Mouse (Mus musculus) CH12.LX (cell line): ENCODE measurements around the gene Miga2. TPM values are rescaled to one million over a fixed set of nuclear protein-coding genes. Genes with fewer than 3 reads are reported as not detected.

Experiments used
- DNase-seq: peaks from one replicate; pipeline ENCODE4 v3.0.0-alpha.2; 2013; ENCODE audit errors: extremely low read depth
- H3K27ac ChIP-seq: 2 replicates; pipeline ENCODE4 v1.5.1; 2012; ENCODE audit warnings: low read depth, mild to moderate bottlenecking, control low read depth, moderate library complexity; ENCODE audit not compliant: insufficient read depth
- H3K27me3 ChIP-seq: replicated peaks from 2 replicates; pipeline ENCODE3; 2012; ENCODE audit warnings: inconsistent platforms
- H3K36me3 ChIP-seq, 2 experiments: replicated peaks in 1 of 2; 2 replicates each; pipeline versions ENCODE3 to v1.6.1; 2012; ENCODE audit warnings: inconsistent platforms in 1 of 2, low read length in 1 of 2, mild to moderate bottlenecking in 1 of 2, mixed read lengths in 1 of 2, moderate library complexity in 1 of 2; ENCODE audit not compliant: control insufficient read depth in 1 of 2, insufficient read depth in 1 of 2
- H3K4me1 ChIP-seq, 2 experiments: 2 replicates each; pipeline ENCODE4 v1.6.1; 2012; ENCODE audit warnings: inconsistent platforms in 1 of 2, moderate library complexity in 1 of 2; ENCODE audit not compliant: insufficient read depth in 2 of 2, control insufficient read depth in 1 of 2
- H3K4me2 ChIP-seq: 2 replicates; pipeline ENCODE4 v1.6.1; 2012; ENCODE audit warnings: low read depth, mild to moderate bottlenecking, control low read depth; ENCODE audit not compliant: poor library complexity, insufficient read depth, severe bottlenecking
- H3K4me3 ChIP-seq, 3 experiments: fragments of 150-350 bp in 1 of 3; sonication (generic) in 1 of 3; replicated peaks in 1 of 3; 2 replicates each; pipeline versions ENCODE3 to v1.5.1; 2011 to 2012; ENCODE audit warnings: low read depth in 2 of 3, low read length in 2 of 3, mild to moderate bottlenecking in 2 of 3, moderate library complexity in 2 of 3, control low read depth in 1 of 3, improper control_type of control experiment in 1 of 3, inconsistent platforms in 1 of 3, mixed read lengths in 1 of 3; ENCODE audit not compliant: poor library complexity in 1 of 3
- H3K79me2 ChIP-seq: replicated peaks from 2 replicates; pipeline ENCODE4 v1.6.1; 2012; ENCODE audit warnings: mild to moderate bottlenecking, moderate library complexity; ENCODE audit not compliant: control insufficient read depth, poor library complexity, insufficient read depth, severe bottlenecking; ENCODE audit errors: extremely low read depth
- H3K9ac ChIP-seq: 2 replicates; pipeline ENCODE4 v1.6.1; 2012; ENCODE audit warnings: low read depth, mild to moderate bottlenecking, control low read depth, moderate library complexity; ENCODE audit not compliant: insufficient read depth
- H3K9me3 ChIP-seq: replicated peaks from 2 replicates; pipeline ENCODE3; 2012; ENCODE audit warnings: low read length, inconsistent platforms, mixed read lengths
- BHLHE40 ChIP-seq: IDR thresholded peaks from 2 replicates; pipeline ENCODE4 v1.6.1; 2011; ENCODE audit warnings: mild to moderate bottlenecking, low read depth, low read length, improper control_type of control experiment
- CHD1 ChIP-seq: IDR thresholded peaks from 2 replicates; pipeline ENCODE4 v1.6.1; 2012; ENCODE audit warnings: low read depth, low read length, improper control_type of control experiment, inconsistent platforms
- CHD2 ChIP-seq: IDR thresholded peaks from 2 replicates; pipeline ENCODE4 v1.6.1; 2011; ENCODE audit warnings: low read length, improper control_type of control experiment
- CTCF ChIP-seq, 2 experiments: IDR thresholded peaks in 1 of 2; conservative IDR thresholded peaks in 1 of 2; 2 replicates each; pipeline ENCODE4 v1.5.1; 2011 to 2012; ENCODE audit warnings: low read depth in 2 of 2, low read length in 2 of 2, improper control_type of control experiment in 1 of 2, inconsistent platforms in 1 of 2, mild to moderate bottlenecking in 1 of 2, moderate library complexity in 1 of 2
- ELF1 ChIP-seq: IDR thresholded peaks from 2 replicates; pipeline ENCODE4 v1.6.1; 2014; ENCODE audit warnings: low read depth, mild to moderate bottlenecking, inconsistent platforms, low read length, improper control_type of control experiment
- GABPA ChIP-seq: IDR thresholded peaks from 2 replicates; pipeline ENCODE4 v1.6.1; 2012; ENCODE audit warnings: low read depth, low read length, improper control_type of control experiment, inconsistent platforms; ENCODE audit not compliant: insufficient replicate concordance
- HCFC1 ChIP-seq: IDR thresholded peaks from 2 replicates; pipeline ENCODE4 v1.6.1; 2012; ENCODE audit warnings: low read depth, mild to moderate bottlenecking, inconsistent platforms, low read length, improper control_type of control experiment
- IRF4 ChIP-seq: IDR thresholded peaks from 2 replicates; pipeline ENCODE4 v1.6.1; 2014; ENCODE audit warnings: low read depth, mild to moderate bottlenecking, inconsistent platforms, low read length, improper control_type of control experiment
- JUND ChIP-seq: conservative IDR thresholded peaks from 2 replicates; pipeline ENCODE4 v1.6.1; 2011; ENCODE audit warnings: low read depth, low read length, improper control_type of control experiment
- MAFK ChIP-seq: IDR thresholded peaks from 2 replicates; pipeline ENCODE4 v1.6.1; 2011; ENCODE audit warnings: low read length, improper control_type of control experiment; ENCODE audit not compliant: insufficient replicate concordance
- MAZ ChIP-seq: IDR thresholded peaks from 2 replicates; pipeline ENCODE4 v1.6.1; 2012; ENCODE audit warnings: low read depth, mild to moderate bottlenecking, inconsistent platforms, low read length, improper control_type of control experiment, moderate library complexity
- MEF2A ChIP-seq: IDR thresholded peaks from 2 replicates; pipeline ENCODE4 v1.6.1; 2014; ENCODE audit warnings: low read depth, mild to moderate bottlenecking, inconsistent platforms, low read length, improper control_type of control experiment, borderline replicate concordance
- MYC ChIP-seq: IDR thresholded peaks from 2 replicates; pipeline ENCODE4 v1.6.1; 2011; ENCODE audit warnings: low read depth, mild to moderate bottlenecking, improper control_type of control experiment, low read length
- NELFE ChIP-seq: IDR thresholded peaks from 2 replicates; pipeline ENCODE4 v1.6.1; 2011; ENCODE audit warnings: low read depth, low read length, improper control_type of control experiment
- NRF1 ChIP-seq: IDR thresholded peaks from 2 replicates; pipeline ENCODE4 v1.6.1; 2014; ENCODE audit warnings: low read depth, mild to moderate bottlenecking, inconsistent platforms, low read length, improper control_type of control experiment, moderate library complexity
- POLR2A ChIP-seq: IDR thresholded peaks from 2 replicates; pipeline ENCODE4 v1.6.1; 2011; ENCODE audit warnings: low read depth, mild to moderate bottlenecking, improper control_type of control experiment, low read length
- POLR2AphosphoS2 ChIP-seq: IDR thresholded peaks from 2 replicates; pipeline ENCODE4 v1.6.1; 2011; ENCODE audit warnings: low read depth, low read length, improper control_type of control experiment
- RAD21 ChIP-seq: IDR thresholded peaks from 2 replicates; pipeline ENCODE4 v1.6.1; 2011; ENCODE audit warnings: low read depth, mild to moderate bottlenecking, low read length, improper control_type of control experiment, moderate library complexity
- RCOR1 ChIP-seq: conservative IDR thresholded peaks from 2 replicates; pipeline ENCODE4 v1.6.1; 2012; ENCODE audit warnings: low read depth, mild to moderate bottlenecking, inconsistent platforms, low read length, improper control_type of control experiment
- SIN3A ChIP-seq: IDR thresholded peaks from 2 replicates; pipeline ENCODE4 v1.6.1; 2012; ENCODE audit warnings: low read length, improper control_type of control experiment, inconsistent platforms
- SMC3 ChIP-seq: IDR thresholded peaks from 2 replicates; pipeline ENCODE4 v1.6.1; 2011; ENCODE audit warnings: low read depth, low read length, improper control_type of control experiment
- TCF12 ChIP-seq: IDR thresholded peaks from 2 replicates; pipeline ENCODE4 v1.6.1; 2014; ENCODE audit warnings: low read depth, mild to moderate bottlenecking, inconsistent platforms, low read length, improper control_type of control experiment
- UBTF ChIP-seq: IDR thresholded peaks from 2 replicates; pipeline ENCODE4 v1.6.1; 2012; ENCODE audit warnings: low read depth, mild to moderate bottlenecking, inconsistent platforms, low read length, improper control_type of control experiment, moderate library complexity
- USF1 ChIP-seq: IDR thresholded peaks from 2 replicates; pipeline ENCODE4 v1.6.1; 2014; ENCODE audit warnings: low read depth, mild to moderate bottlenecking, inconsistent platforms, low read length, improper control_type of control experiment
- USF2 ChIP-seq: conservative IDR thresholded peaks from 2 replicates; pipeline ENCODE4 v1.6.1; 2011; ENCODE audit warnings: low read depth, low read length, improper control_type of control experiment
- ZC3H11A ChIP-seq: IDR thresholded peaks from 2 replicates; pipeline ENCODE4 v1.6.1; 2012; ENCODE audit warnings: low read depth, mild to moderate bottlenecking, inconsistent platforms, low read length, improper control_type of control experiment
- ZKSCAN1 ChIP-seq: IDR thresholded peaks from 2 replicates; pipeline ENCODE4 v1.6.1; 2012; ENCODE audit warnings: low read depth, inconsistent platforms, low read length, improper control_type of control experiment, borderline replicate concordance
- ZNF384 ChIP-seq: IDR thresholded peaks from 2 replicates; pipeline ENCODE4 v1.6.1; 2012; ENCODE audit warnings: low read depth, low read length, improper control_type of control experiment, inconsistent platforms
- dilution Hi-C: fragments of 300-500 bp; cut with MboI; formaldehyde crosslinking; loops from 2 replicates; pipeline ENCODE4 v1.14.3; 2020; ENCODE audit warnings: low sequenced_read_pairs; ENCODE audit not compliant: extremely low pct_unique_long_range_greater_than_20kb, extremely low pct_ligation_motif_present
- in situ Hi-C: fragments of 300-500 bp; cut with MboI; formaldehyde crosslinking; loops from 3 replicates; pipeline ENCODE4 v1.14.3; 2019; ENCODE audit warnings: low sequenced_read_pairs, low pct_ligation_motif_present, low pct_unique_long_range_greater_than_20kb, mixed read lengths
- polyA plus RNA-seq: library from polyadenylated mRNA; unstranded; fragments of >175 nt; gene quantifications from 2 replicates; pipeline ENCODE4 v1.2.1, GENCODE M21; 2012; ENCODE audit warnings: low read depth; ENCODE audit not compliant: insufficient read length
- total RNA-seq, 2 experiments: library from RNA; depleted of rRNA; stranded (reverse); fragments of 300-350 nt in 1 of 2; fragments of >200 nt in 1 of 2; gene quantifications; 2 replicates each; pipeline ENCODE4 v1.2.3; 2012 to 2014

Gene Miga2
- total and polyA plus RNA-seq, 3 experiments = 9.2 to 11.2 (median 9.4) TPM

DNA sequence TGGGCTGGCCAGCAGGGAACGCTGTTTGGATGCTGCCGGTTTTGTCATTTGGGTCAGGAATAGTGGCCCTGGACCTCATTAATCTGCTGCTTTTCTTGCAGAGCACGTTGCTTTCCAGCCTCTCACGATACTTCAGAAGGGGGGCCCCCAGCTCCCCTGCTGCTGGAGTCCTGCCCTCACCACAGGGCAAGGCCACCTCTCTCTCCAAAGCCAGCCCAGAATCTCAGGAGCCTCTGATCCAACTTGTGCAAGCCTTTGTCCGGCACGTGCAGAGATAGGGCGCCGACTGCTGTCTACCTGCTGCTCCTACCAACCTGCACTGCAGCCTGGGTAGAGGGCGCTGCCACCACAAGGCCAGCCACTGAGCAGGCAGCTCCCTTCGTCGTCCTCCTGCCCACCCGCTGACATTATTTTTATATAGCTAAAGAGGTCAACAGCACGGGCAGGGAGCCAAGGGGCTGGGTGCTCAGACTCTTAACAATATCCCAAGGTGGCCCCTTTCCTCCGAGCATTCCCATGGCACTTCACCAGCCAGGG lies 20.4 kb upstream of the Miga2 start:
- H3K4me2 ChIP-seq = no peak overlapping the region
- in situ Hi-C loops (no loop called here), dilution Hi-C loops (no loop called here)

DNA sequence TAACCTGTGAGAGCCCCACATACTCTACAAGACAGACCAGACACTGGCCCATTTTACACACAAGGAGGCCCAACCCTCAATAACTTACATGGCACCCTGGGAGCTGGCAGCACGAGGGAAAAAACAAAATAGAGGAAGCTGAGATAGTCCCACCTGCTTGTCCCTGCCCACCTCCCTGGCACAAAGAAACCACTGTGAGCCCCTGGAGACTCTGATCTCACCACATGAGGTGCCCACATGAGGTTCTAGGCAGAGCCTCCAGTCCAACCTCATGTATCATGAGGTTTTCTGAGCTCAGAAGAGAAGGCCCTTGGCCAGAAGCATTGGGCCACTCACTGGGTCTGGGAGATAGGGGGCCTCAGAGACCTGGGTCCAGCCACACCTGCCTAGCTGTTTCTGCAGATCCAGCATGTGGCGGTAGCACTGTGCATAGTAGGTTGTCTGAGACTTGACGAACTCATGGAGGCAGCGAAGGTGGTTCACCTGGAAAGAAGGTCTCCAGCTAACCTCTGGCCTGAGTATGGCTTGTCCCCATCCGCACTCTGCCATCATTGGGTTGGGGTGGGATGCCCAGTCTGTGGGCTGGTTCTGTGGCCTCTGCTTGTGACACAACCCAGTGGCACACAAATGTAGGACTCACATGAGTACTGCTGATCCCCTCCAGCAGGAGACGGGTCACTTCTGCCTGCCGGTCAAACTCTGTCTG lies 17.9 kb upstream of the Miga2 start:
- H3K4me2 ChIP-seq = no peak overlapping the region
- H3K4me3 ChIP-seq = no peak overlapping the region
- H3K9ac ChIP-seq = no peak overlapping the region
- dilution Hi-C loops (no loop called here), in situ Hi-C loops (no loop called here)
- no peaks in the 10 kb centered on the region for H3K79me2 ChIP-seq
- TF ChIP-seq ZNF384 (no peak), NELFE (no peak), MAFK (no peak), JUND (no peak), CTCF (conservative IDR thresholded peaks at IDR 0.05 in 1 of 2, IDR thresholded peaks at IDR 0.05 in 1 of 2; ENCODE audit: low read depth in 2 of 2, low read length in 2 of 2) (no peak), RCOR1 (no peak), SMC3 (no peak), UBTF (no peak), ZC3H11A (no peak), USF1 (no peak), CHD2 (no peak), TCF12 (no peak), SIN3A (no peak), RAD21 (no peak), USF2 (no peak), BHLHE40 (no peak), GABPA (no peak), IRF4 (no peak)
- H3K4me1 ChIP-seq = peaks cover 5 to 42% of the 10 kb centered on the region in 2 experiments; a peak in 3 of 4 replicates
- no peak overlapping the region for H3K27ac ChIP-seq
- H3K27me3 ChIP-seq = no peaks in the 10 kb centered on the region
- peaks cover 80 to 98% of the 10 kb centered on the region in 2 experiments for H3K36me3 ChIP-seq
- peak; percentile 19 for DNase-seq
- H3K9me3 ChIP-seq = no peaks in the 10 kb centered on the region

More for the DNA sequence above, 20.4 kb upstream of the Miga2 start:
- Histone ChIP-seq H3K27me3 (no peaks in the 10 kb centered on the region), H3K27ac (no peak overlapping the region), H3K4me3 (no peak overlapping the region), H3K9ac (no peak overlapping the region), H3K36me3 (peaks cover 88 to 98% of the 10 kb centered on the region in 2 experiments), H3K9me3 (no peaks in the 10 kb centered on the region), H3K79me2 (no peaks in the 10 kb centered on the region), H3K4me1 (peaks cover 0 to 28% of the 10 kb centered on the region in 2 experiments; a peak in 2 of 4 replicates)
- no peak for DNase-seq
- no peak for TF ChIP-seq CHD1
- TF ChIP-seq SIN3A = no peak
- TF ChIP-seq CTCF (conservative IDR thresholded peaks at IDR 0.05 in 1 of 2, IDR thresholded peaks at IDR 0.05 in 1 of 2; ENCODE audit: low read depth in 2 of 2, low read length in 2 of 2) = no peak
- TF ChIP-seq ELF1 = no peak
- TF ChIP-seq ZKSCAN1 = no peak
- TF ChIP-seq NELFE = no peak
- TF ChIP-seq USF1 = no peak
- TF ChIP-seq MEF2A = no peak
- TF ChIP-seq ZNF384 = no peak
- TF ChIP-seq CHD2 = no peak
- no peak for TF ChIP-seq POLR2A
- TF ChIP-seq USF2 = no peak
- TF ChIP-seq MAZ = no peak
- TF ChIP-seq POLR2AphosphoS2 = no peak
- TF ChIP-seq MYC = no peak
- TF ChIP-seq GABPA = no peak
- TF ChIP-seq NRF1 = no peak
- no peak for TF ChIP-seq HCFC1
- TF ChIP-seq RCOR1 = no peak
- no peak for TF ChIP-seq TCF12
